14 mouse cellular contexts compared by ENCODE assay signal in genomic region chr10:122885301-122885700, GRCm38 (mm10).
DNase-seq lines count a peak whose midpoint lies in the region; ATAC-seq and TF ChIP-seq lines count a peak whose summit lies in the region.
"Had no signal": no experiment of that assay in that cellular context is flagged by ENCODE, and none has a peak within 500 bp of the region (broad histone marks: within the 10 kb centered on the region; RNA-seq: fewer than 3 reads in every experiment).

No protein-coding gene starts in this region.

- intact Hi-C loops in gastrocnemius, postnatal 36 days (cut with DNase I): no loop called here
- intact Hi-C loops in left cerebral cortex, postnatal 25 days (cut with DNase I): no loop called here

- WGBS in limb, embryonic 10.5 days: 91% methylated on average over 5 of the region's 5 CpGs
- 49% methylated on average over 5 of the region's 5 CpGs for WGBS in neural tube, embryonic 15.5 days

- peak; percentile 39 for DNase-seq in cerebellum, adult 11-12 months
- DNase-seq in cerebellum, adult 9-11 months: no peak
- DNase-seq in limb, embryonic 10.5 days (ENCODE audit: low spot score): no peak
- DNase-seq in frontal cortex, postnatal 10 days (ENCODE audit: low spot score in 2 of 2): no peak
- no peak for DNase-seq in gastrocnemius, postnatal 36 days
- no peak for DNase-seq in left cerebral cortex, postnatal 25 days (ENCODE audit: low spot score in 2 of 2)
- DNase-seq: adrenal gland, adult 2 months; kidney, adult 9 months; lung, adult 2 months; thymus, postnatal 4 days had no signal

- H3K4me2 ChIP-seq in neural tube, embryonic 15.5 days: no peak overlapping the region

- no peak for TF ChIP-seq CTCF in embryonic fibroblast, embryonic 13.5 days (IDR thresholded peaks at IDR 0.05; ENCODE audit: borderline replicate concordance, insufficient read depth, low read length)

- no peaks in the 10 kb centered on the region for H3K36me3 ChIP-seq in limb, embryonic 10.5 days
- no peaks in the 10 kb centered on the region for H3K36me3 ChIP-seq in neural tube, embryonic 15.5 days
- H3K36me3 ChIP-seq: heart, embryonic 10.5 days had no signal

- no peaks in the 10 kb centered on the region for H3K9me3 ChIP-seq in limb, embryonic 10.5 days (replicated peaks)
- no peaks in the 10 kb centered on the region for H3K9me3 ChIP-seq in neural tube, embryonic 15.5 days (replicated peaks)
- H3K9me3 ChIP-seq: heart, embryonic 10.5 days had no signal

- no peak for TF ChIP-seq POLR2A in embryonic fibroblast, embryonic 13.5 days (IDR thresholded peaks at IDR 0.05; ENCODE audit: low read depth, low read length)

- H3K4me3 ChIP-seq in embryonic fibroblast, embryonic 13.5 days (ENCODE audit: insufficient read depth, low read length): no peak overlapping the region
- H3K4me3 ChIP-seq in limb, embryonic 10.5 days: no peak overlapping the region
- H3K4me3 ChIP-seq in neural tube, embryonic 15.5 days (replicated peaks): no peak overlapping the region
- H3K4me3 ChIP-seq: erythroblast, embryonic 14.5 days; heart, embryonic 10.5 days had no signal

- 0 out of 2 replicates have a peak overlapping the region, but pooled peaks have one; percentile 2 for H3K9ac ChIP-seq in neural tube, embryonic 15.5 days (replicated peaks)

- no peak for ATAC-seq in neural tube, embryonic 15.5 days (ENCODE audit: low FRiP score)

- peaks cover 32% of the 10 kb centered on the region for H3K4me1 ChIP-seq in embryonic fibroblast, embryonic 13.5 days (ENCODE audit: control insufficient read depth, insufficient read depth, low read length)
- peaks cover 86% of the 10 kb centered on the region for H3K4me1 ChIP-seq in limb, embryonic 10.5 days
- H3K4me1 ChIP-seq in neural tube, embryonic 15.5 days: peaks cover 88% of the 10 kb centered on the region

- H3K27me3 ChIP-seq in limb, embryonic 10.5 days (ENCODE audit: low read depth, poor library complexity, severe bottlenecking): no peaks in the 10 kb centered on the region
- no peaks in the 10 kb centered on the region for H3K27me3 ChIP-seq in neural tube, embryonic 15.5 days (replicated peaks)

- peak overlapping the region; percentile 5; the same call in 1 of the 2 replicates for H3K27ac ChIP-seq in embryonic fibroblast, embryonic 13.5 days (ENCODE audit: insufficient read depth, low read length)
- H3K27ac ChIP-seq in limb, embryonic 10.5 days: peak overlapping the region; percentile 88; the same call in 1 of the 2 replicates
- H3K27ac ChIP-seq in neural tube, embryonic 15.5 days (replicated peaks): peak overlapping the region; percentile 97

Comparison
In these comparisons a context has a peak if more than half of its experiments do, and no peak if none do; other contexts are left out.
1. H3K27ac ChIP-seq: peak in every context shown above with its lines; median percentile 97 in neural tube, embryonic 15.5 days; 88 in limb, embryonic 10.5 days; 5 in embryonic fibroblast, embryonic 13.5 days.